Mouse (Mus musculus): ENCODE measurements around the gene Mylk2. TPM values are rescaled to one million over a fixed set of nuclear protein-coding genes. Genes with fewer than 3 reads are reported as not detected.

Mylk2 gene
- polyA plus RNA-seq, 1 experiment: 0.34 TPM

- Histone ChIP-seq H3K4me3 (ENCODE audit: control insufficient read depth, insufficient read depth, low read length) (no peak overlapping the region), H3K36me3 (ENCODE audit: control insufficient read depth, insufficient read depth, low read length) (no peaks in the 10 kb centered on the region), H3K27ac (ENCODE audit: control insufficient read depth, insufficient read depth, low read length) (no peak overlapping the region), H3K27me3 (ENCODE audit: control insufficient read depth, insufficient read depth, low read length) (no peaks in the 10 kb centered on the region), H3K4me1 (replicated peaks; ENCODE audit: control insufficient read depth, insufficient read depth, low read length) (no peaks in the 10 kb centered on the region)
- no peak for TF ChIP-seq POLR2A (IDR thresholded peaks at IDR 0.05; ENCODE audit: control insufficient read depth, extremely low read depth, insufficient read depth, low read length, poor library complexity)
- no peak for TF ChIP-seq CTCF (IDR thresholded peaks at IDR 0.05; ENCODE audit: borderline replicate concordance, control insufficient read depth, extremely low read depth, insufficient read depth, low read length, poor library complexity)
- no peak for DNase-seq
- 87% methylated on average over 14 of the region's 14 CpGs for WGBS
These were observed 17.3 kb downstream of the Mylk2 start for GRCm38 (mm10) chr2:152928219-152928987.

- H3K27me3 ChIP-seq (ENCODE audit: control insufficient read depth, insufficient read depth, low read length): no peaks in the 10 kb centered on the region
- no peak for DNase-seq
- H3K27ac ChIP-seq (ENCODE audit: control insufficient read depth, insufficient read depth, low read length): no peak overlapping the region
- no peak overlapping the region for H3K4me3 ChIP-seq (ENCODE audit: control insufficient read depth, insufficient read depth, low read length)
- H3K4me1 ChIP-seq (replicated peaks; ENCODE audit: control insufficient read depth, insufficient read depth, low read length): no peaks in the 10 kb centered on the region
- TF ChIP-seq CTCF (IDR thresholded peaks at IDR 0.05; ENCODE audit: borderline replicate concordance, control insufficient read depth, extremely low read depth, insufficient read depth, low read length, poor library complexity): no peak
- WGBS: 88% methylated on average over 3 of the region's 3 CpGs
- no peaks in the 10 kb centered on the region for H3K36me3 ChIP-seq (ENCODE audit: control insufficient read depth, insufficient read depth, low read length)
These were observed 17.8 kb downstream of the Mylk2 start for GRCm38 (mm10) chr2:152928988-152929370.

DNA sequence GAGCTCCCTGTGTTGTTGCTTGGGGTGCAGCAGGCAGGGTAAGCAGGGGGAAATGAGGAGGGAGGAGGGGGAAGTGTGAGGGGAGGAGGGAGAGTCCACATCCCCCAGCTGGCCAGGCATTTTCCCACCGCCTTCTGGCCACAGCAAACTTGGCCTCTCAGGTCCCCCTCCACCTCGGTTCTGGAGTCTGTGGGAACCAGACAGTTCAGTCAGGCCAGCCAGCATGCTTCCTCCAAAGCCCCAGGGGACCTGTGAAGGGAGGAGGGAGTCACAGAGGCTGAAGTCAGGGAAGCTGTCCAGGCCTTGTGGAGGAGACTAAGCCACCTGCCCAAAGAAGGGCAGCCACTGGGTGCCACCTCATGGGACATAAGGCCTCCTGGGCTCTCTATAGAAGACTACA, 19.1 kb downstream of the Mylk2 start:
- H3K4me3 ChIP-seq (ENCODE audit: control insufficient read depth, insufficient read depth, low read length): no peak overlapping the region
- no peak for TF ChIP-seq CTCF (IDR thresholded peaks at IDR 0.05; ENCODE audit: borderline replicate concordance, control insufficient read depth, extremely low read depth, insufficient read depth, low read length, poor library complexity)
- WGBS: 42% methylated on average over 2 of the region's 2 CpGs
- H3K36me3 ChIP-seq (ENCODE audit: control insufficient read depth, insufficient read depth, low read length): no peaks in the 10 kb centered on the region
- no peaks in the 10 kb centered on the region for H3K4me1 ChIP-seq (replicated peaks; ENCODE audit: control insufficient read depth, insufficient read depth, low read length)
- H3K27ac ChIP-seq (ENCODE audit: control insufficient read depth, insufficient read depth, low read length): no peak overlapping the region
- no peak for DNase-seq
- no peaks in the 10 kb centered on the region for H3K27me3 ChIP-seq (ENCODE audit: control insufficient read depth, insufficient read depth, low read length)

GRCm38 (mm10) chr2:152931456-152932160, 20.5 kb downstream of the Mylk2 start:
- no peaks in the 10 kb centered on the region for H3K36me3 ChIP-seq (ENCODE audit: control insufficient read depth, insufficient read depth, low read length)
- H3K4me1 ChIP-seq (replicated peaks; ENCODE audit: control insufficient read depth, insufficient read depth, low read length): no peaks in the 10 kb centered on the region
- DNase-seq: no peak
- H3K4me3 ChIP-seq (ENCODE audit: control insufficient read depth, insufficient read depth, low read length): no peak overlapping the region
- no peak overlapping the region for H3K27ac ChIP-seq (ENCODE audit: control insufficient read depth, insufficient read depth, low read length)
- no peaks in the 10 kb centered on the region for H3K27me3 ChIP-seq (ENCODE audit: control insufficient read depth, insufficient read depth, low read length)
- 92% methylated on average over 12 of the region's 12 CpGs for WGBS
- no peak for TF ChIP-seq POLR2A (IDR thresholded peaks at IDR 0.05; ENCODE audit: control insufficient read depth, extremely low read depth, insufficient read depth, low read length, poor library complexity)
- TF ChIP-seq CTCF (IDR thresholded peaks at IDR 0.05; ENCODE audit: borderline replicate concordance, control insufficient read depth, extremely low read depth, insufficient read depth, low read length, poor library complexity): no peak

DNA sequence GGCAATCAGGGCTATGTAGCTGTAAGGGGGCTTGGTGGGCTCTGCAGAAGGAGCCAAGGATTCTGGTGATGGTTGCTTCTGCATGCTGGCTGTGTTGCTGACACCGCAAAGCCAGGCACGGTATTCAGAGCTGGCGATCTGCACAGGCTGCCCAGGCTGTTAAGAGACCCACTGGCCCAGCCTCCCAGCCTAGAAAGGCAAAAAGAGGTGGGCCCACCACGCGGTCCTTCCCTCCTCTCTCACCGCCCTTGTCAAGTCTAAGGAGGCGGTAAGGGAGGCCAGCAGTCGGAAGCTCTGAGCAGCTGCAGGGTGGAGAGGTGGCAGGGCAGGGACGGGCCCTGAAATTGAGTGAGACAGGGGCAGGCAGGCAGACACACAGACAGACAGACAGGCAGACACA, 21.9 kb downstream of the Mylk2 start, which contains the start of gene Foxs1:
Gene Foxs1 (minus strand): TSS at position 161 of the 400 bp plus-strand sequence.
- H3K4me1 ChIP-seq (replicated peaks; ENCODE audit: control insufficient read depth, insufficient read depth, low read length): no peaks in the 10 kb centered on the region
- no peak within 1 kb of the TSS for H3K27ac ChIP-seq (ENCODE audit: control insufficient read depth, insufficient read depth, low read length)
- H3K4me3 ChIP-seq (ENCODE audit: control insufficient read depth, insufficient read depth, low read length): no peak within 1 kb of the TSS
- no peaks in the 10 kb centered on the region for H3K27me3 ChIP-seq (ENCODE audit: control insufficient read depth, insufficient read depth, low read length)
- no peak for TF ChIP-seq CTCF (IDR thresholded peaks at IDR 0.05; ENCODE audit: borderline replicate concordance, control insufficient read depth, extremely low read depth, insufficient read depth, low read length, poor library complexity)
- no peak for TF ChIP-seq POLR2A (IDR thresholded peaks at IDR 0.05; ENCODE audit: control insufficient read depth, extremely low read depth, insufficient read depth, low read length, poor library complexity)
- no peak for DNase-seq
- 22% methylated on average over 9 of the region's 9 CpGs for whole genome bisulfite sequencing
- H3K36me3 ChIP-seq (ENCODE audit: control insufficient read depth, insufficient read depth, low read length): no peaks in the 10 kb centered on the region

GRCm38 (mm10) chr2:152933614-152934013, 22.5 kb downstream of the Mylk2 start:
- no peak overlapping the region for H3K4me3 ChIP-seq (ENCODE audit: control insufficient read depth, insufficient read depth, low read length)
- DNase-seq: peak; percentile 45
- no peaks in the 10 kb centered on the region for H3K36me3 ChIP-seq (ENCODE audit: control insufficient read depth, insufficient read depth, low read length)
- no peaks in the 10 kb centered on the region for H3K27me3 ChIP-seq (ENCODE audit: control insufficient read depth, insufficient read depth, low read length)
- TF ChIP-seq POLR2A (IDR thresholded peaks at IDR 0.05; ENCODE audit: control insufficient read depth, extremely low read depth, insufficient read depth, low read length, poor library complexity) (no peak), CTCF (IDR thresholded peaks at IDR 0.05; ENCODE audit: borderline replicate concordance, control insufficient read depth, extremely low read depth, insufficient read depth, low read length, poor library complexity) (peak; percentile 56; the same call in 1 of the 2 replicates)
- H3K27ac ChIP-seq (ENCODE audit: control insufficient read depth, insufficient read depth, low read length): no peak overlapping the region
- no peaks in the 10 kb centered on the region for H3K4me1 ChIP-seq (replicated peaks; ENCODE audit: control insufficient read depth, insufficient read depth, low read length)
- WGBS: 51% methylated on average over 5 of the region's 5 CpGs

Data from thymus, adult 2 months (tissue).